22 mouse cellular contexts compared by ENCODE assay signal in genomic region chr8:89015539-89015938, GRCm38 (mm10). TPM values are rescaled to one million over a fixed set of nuclear protein-coding genes. Genes with fewer than 3 reads are reported as not detected.
DNase-seq lines count a peak whose midpoint lies in the region; ATAC-seq lines count a peak whose summit lies in the region.
"Had no signal": no experiment of that assay in that cellular context is flagged by ENCODE, and none has a peak within 500 bp of the region (broad histone marks: within the 10 kb centered on the region; RNA-seq: fewer than 3 reads in every experiment).

No protein-coding gene starts in this region.

- ATAC-seq in kidney, embryonic 16.5 days (ENCODE audit: low FRiP score, low TSS enrichment): no peak
- no peak for ATAC-seq in midbrain, embryonic 11.5 days (ENCODE audit: low FRiP score)
- ATAC-seq: midbrain, embryonic 13.5 days had no signal

- H3K9me3 ChIP-seq in kidney, embryonic 16.5 days (ENCODE audit: low read length): no peaks in the 10 kb centered on the region
- H3K9me3 ChIP-seq in midbrain, embryonic 11.5 days (ENCODE audit: control insufficient read depth, low read length): no peaks in the 10 kb centered on the region
- H3K9me3 ChIP-seq: heart, embryonic 13.5 days; limb, embryonic 13.5 days; midbrain, embryonic 13.5 days; neural tube, embryonic 13.5 days had no signal

- no peak overlapping the region for H3K27ac ChIP-seq in kidney, embryonic 16.5 days (ENCODE audit: low read length)
- no peak overlapping the region for H3K27ac ChIP-seq in midbrain, embryonic 11.5 days (ENCODE audit: low read depth, low read length)
- H3K27ac ChIP-seq: gastrocnemius, adult 2 months; heart, embryonic 13.5 days; hindbrain, embryonic 14.5 days; limb, embryonic 13.5 days; midbrain, embryonic 13.5 days; neural tube, embryonic 13.5 days had no signal

- peak; percentile 91 for DNase-seq in kidney, adult 11 months
- DNase-seq in lung, postnatal 36 days: peak; percentile 2
- DNase-seq in lung, postnatal 4 days: no peak
- peak; percentile 84 to 92 for DNase-seq in kidney, adult 8-10 months
- DNase-seq in midbrain, embryonic 11.5 days (ENCODE audit: low spot score, missing footprints): no peak
- DNase-seq in right cerebral cortex, adult 18-20 months: no peak
- DNase-seq in cerebellum, adult 18-20 months: no peak
- DNase-seq: adrenal gland, postnatal 36 days; cerebellum, adult 11-12 months; cerebellum, postnatal 36 days; gastrocnemius, adult 2 months; layer of hippocampus, postnatal 36 days; lung, embryonic 14.5 days; spleen, adult 18-20 months; thymus, postnatal 36 days had no signal

- peaks cover 4% of the 10 kb centered on the region; the same call in 1 of the 2 replicates for H3K4me1 ChIP-seq in kidney, embryonic 16.5 days (ENCODE audit: insufficient read depth, low read length)
- peaks cover 6% of the 10 kb centered on the region; the same call in 1 of the 2 replicates for H3K4me1 ChIP-seq in midbrain, embryonic 11.5 days (ENCODE audit: control insufficient read depth, insufficient read depth, low read length)
- H3K4me1 ChIP-seq: midbrain, embryonic 13.5 days; neural tube, embryonic 13.5 days had no signal

- no peak overlapping the region for H3K9ac ChIP-seq in kidney, embryonic 16.5 days (replicated peaks; ENCODE audit: low read length)
- H3K9ac ChIP-seq in midbrain, embryonic 11.5 days (ENCODE audit: low read length): no peak overlapping the region
- H3K9ac ChIP-seq: heart, embryonic 13.5 days; hindbrain, embryonic 14.5 days; limb, embryonic 13.5 days; lung, embryonic 14.5 days; midbrain, embryonic 13.5 days; neural tube, embryonic 13.5 days had no signal

- H3K4me3 ChIP-seq in kidney, embryonic 16.5 days (ENCODE audit: low read length): no peak overlapping the region
- H3K4me3 ChIP-seq in midbrain, embryonic 11.5 days (ENCODE audit: low read depth, low read length): no peak overlapping the region
- H3K4me3 ChIP-seq: gastrocnemius, adult 2 months; heart, embryonic 13.5 days; limb, embryonic 13.5 days; midbrain, embryonic 13.5 days; neural tube, embryonic 13.5 days had no signal

- WGBS in kidney, embryonic 16.5 days: 59% methylated on average over 6 of the region's 6 CpGs
- WGBS in midbrain, embryonic 11.5 days: 73% methylated on average over 6 of the region's 6 CpGs

- no peaks in the 10 kb centered on the region for H3K27me3 ChIP-seq in kidney, embryonic 16.5 days (ENCODE audit: insufficient read depth, low read length)
- no peaks in the 10 kb centered on the region for H3K27me3 ChIP-seq in midbrain, embryonic 11.5 days (ENCODE audit: control insufficient read depth, insufficient read depth, low read length)
- H3K27me3 ChIP-seq: CH12.LX had no signal

- no peak overlapping the region for H3K4me2 ChIP-seq in kidney, embryonic 16.5 days (replicated peaks; ENCODE audit: low read depth, low read length)
- no peak overlapping the region for H3K4me2 ChIP-seq in midbrain, embryonic 11.5 days
- H3K4me2 ChIP-seq: heart, embryonic 13.5 days; hindbrain, embryonic 14.5 days; limb, embryonic 13.5 days; lung, embryonic 14.5 days; midbrain, embryonic 13.5 days; neural tube, embryonic 13.5 days had no signal

- H3K36me3 ChIP-seq in kidney, embryonic 16.5 days (ENCODE audit: insufficient read depth, low read length): no peaks in the 10 kb centered on the region
- no peaks in the 10 kb centered on the region for H3K36me3 ChIP-seq in midbrain, embryonic 11.5 days (ENCODE audit: control insufficient read depth, insufficient read depth, low read length)
- H3K36me3 ChIP-seq: heart, embryonic 13.5 days; limb, embryonic 13.5 days; midbrain, embryonic 13.5 days; neural tube, embryonic 13.5 days had no signal

RNA-seq across cellular contexts. Expression of gene Sall1, which starts 28.4 kb away (rescaled TPM):
- polyA plus RNA-seq in kidney, embryonic 16.5 days (2015; fragmentation: Nextera tagmentation; extraction: Ambion mirVana): 38.7 and 44.4 TPM in 2 replicates
- 17.0 and 17.1 TPM in 2 replicates for polyA plus RNA-seq in midbrain, embryonic 11.5 days (2014; fragmentation: Nextera tagmentation; extraction: Ambion mirVana)

Comparison
In these comparisons a context has a peak if more than half of its experiments do, and no peak if none do; other contexts are left out.
1. DNase-seq: peak in kidney, adult 11 months (single experiment), lung, postnatal 36 days (single experiment) and kidney, adult 8-10 months (2 of 2); none in lung, postnatal 4 days (0 of 2), midbrain, embryonic 11.5 days (single experiment), right cerebral cortex, adult 18-20 months (single experiment) and cerebellum, adult 18-20 months (0 of 2).